Mouse (Mus musculus): Measurements from ENCODE around the gene L3hypdh.
A peak's percentile ranks its signal among the peaks of the same experiment; 100 is the strongest.

Gene L3hypdh

GRCm38 (mm10) chr12:72085329-72086165 lies at the start of gene L3hypdh, which contains the start of gene Jkamp:
L3hypdh (minus strand) TSS chr12:72085439.
Jkamp (plus strand) TSS chr12:72085589.
- peak; percentile 84; the same call in 1 of the 2 replicates for TF ChIP-seq GATA4 (IDR thresholded peaks at IDR 0.05; ENCODE audit: insufficient replicate concordance, low read length)

- TF ChIP-seq GATA4 (IDR thresholded peaks at IDR 0.05; ENCODE audit: insufficient replicate concordance, low read length): no peak
Observed at GRCm38 (mm10) chr12:72129203-72129602, 44.0 kb upstream of the L3hypdh start.

GRCm38 (mm10) chr12:72115686-72116345 lies 30.6 kb upstream of the L3hypdh start:
- TF ChIP-seq GATA4 (IDR thresholded peaks at IDR 0.05; ENCODE audit: insufficient replicate concordance, low read length): no peak

- no peak for TF ChIP-seq GATA4 (IDR thresholded peaks at IDR 0.05; ENCODE audit: insufficient replicate concordance, low read length)
Observed at GRCm38 (mm10) chr12:72115126-72115525, 29.9 kb upstream of the L3hypdh start.

- peak; percentile 40; the same call in 1 of the 2 replicates for TF ChIP-seq GATA4 (IDR thresholded peaks at IDR 0.05; ENCODE audit: insufficient replicate concordance, low read length)
Observed at GRCm38 (mm10) chr12:72104525-72105281, 19.5 kb upstream of the L3hypdh start.

- no peak for TF ChIP-seq GATA4 (IDR thresholded peaks at IDR 0.05; ENCODE audit: insufficient replicate concordance, low read length)
Observed at GRCm38 (mm10) chr12:72104027-72104426, 18.8 kb upstream of the L3hypdh start.

GRCm38 (mm10) chr12:72102776-72103175 lies 17.5 kb upstream of the L3hypdh start:
- TF ChIP-seq GATA4 (IDR thresholded peaks at IDR 0.05; ENCODE audit: insufficient replicate concordance, low read length): no peak

GRCm38 (mm10) chr12:72096966-72097365 lies 11.7 kb upstream of the L3hypdh start:
- no peak for TF ChIP-seq GATA4 (IDR thresholded peaks at IDR 0.05; ENCODE audit: insufficient replicate concordance, low read length)

- TF ChIP-seq GATA4 (IDR thresholded peaks at IDR 0.05; ENCODE audit: insufficient replicate concordance, low read length): no peak
Observed at GRCm38 (mm10) chr12:72089802-72090201, 4.6 kb upstream of the L3hypdh start.

- TF ChIP-seq GATA4 (IDR thresholded peaks at IDR 0.05; ENCODE audit: insufficient replicate concordance, low read length): no peak
Observed at GRCm38 (mm10) chr12:72086166-72086825, 1.1 kb upstream of the L3hypdh start.

GRCm38 (mm10) chr12:72085024-72085328 lies 263 bp downstream of the L3hypdh start:
- TF ChIP-seq GATA4 (IDR thresholded peaks at IDR 0.05; ENCODE audit: insufficient replicate concordance, low read length): no peak

GRCm38 (mm10) chr12:72084261-72085023 lies 797 bp downstream of the L3hypdh start:
- no peak for TF ChIP-seq GATA4 (IDR thresholded peaks at IDR 0.05; ENCODE audit: insufficient replicate concordance, low read length)

GRCm38 (mm10) chr12:72083265-72083664 lies 2.0 kb downstream of the L3hypdh start:
- no peak for TF ChIP-seq GATA4 (IDR thresholded peaks at IDR 0.05; ENCODE audit: insufficient replicate concordance, low read length)

- no peak for TF ChIP-seq GATA4 (IDR thresholded peaks at IDR 0.05; ENCODE audit: insufficient replicate concordance, low read length)
Observed at GRCm38 (mm10) chr12:72082370-72082769, 2.9 kb downstream of the L3hypdh start.
